Mouse (Mus musculus): ENCODE data around the gene Tcl1b1. TPM values are rescaled to one million over a fixed set of nuclear protein-coding genes. Genes with fewer than 3 reads are reported as not detected.
"Not testable (repeated sequence)": the region's sequence is repeated elsewhere in the genome, so short reads cannot be mapped to it uniquely, and the experiment has no call there.

Tcl1b1 gene
- not detected in 2 replicates for polyA plus RNA-seq (2014; fragmentation: Nextera tagmentation; extraction: Ambion mirVana)

DNA sequence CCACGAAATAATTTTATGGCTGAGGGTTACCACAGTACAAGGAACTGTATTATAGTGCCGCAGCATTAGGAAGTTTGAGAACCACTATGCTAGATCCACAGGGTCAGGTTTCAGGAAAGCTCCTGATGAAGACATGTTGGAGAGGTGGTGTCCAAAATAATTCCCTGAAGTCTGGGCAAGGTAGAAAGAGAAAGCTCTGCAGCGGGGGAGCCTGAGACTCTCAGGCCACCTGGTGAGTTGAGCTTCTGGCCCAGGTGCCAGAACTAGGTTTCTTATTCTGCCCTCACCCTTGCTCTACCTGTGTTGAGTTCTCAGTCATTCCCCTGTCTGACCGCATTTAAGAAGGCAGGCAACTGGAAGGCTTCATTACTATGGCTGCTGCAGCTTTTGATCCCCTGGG, at the start of gene Tcl1b1:
Gene Tcl1b1, plus strand, starts transcription at position 301 of the 400 bp plus-strand sequence.
- H3K9ac ChIP-seq, result no peak within 1 kb of the TSS
- WGBS, result 67% methylated on average over 4 of the region's 4 CpGs
- no peaks in the 10 kb centered on the region for H3K4me1 ChIP-seq (ENCODE audit: insufficient read depth)
- H3K4me2 ChIP-seq, result no peak within 1 kb of the TSS
- DNase-seq, result no peak
- no peaks in the 10 kb centered on the region for H3K27me3 ChIP-seq (ENCODE audit: insufficient read depth, low read length)
- H3K4me3 ChIP-seq (ENCODE audit: low read depth, low read length), result no peak within 1 kb of the TSS
- no peak for ATAC-seq (ENCODE audit: insufficient read depth)
- H3K9me3 ChIP-seq (ENCODE audit: low read depth, low read length), result no peaks in the 10 kb centered on the region
- no peaks in the 10 kb centered on the region for H3K36me3 ChIP-seq (ENCODE audit: insufficient read depth)
- no peak for TF ChIP-seq CTCF (IDR thresholded peaks at IDR 0.05; ENCODE audit: low read depth)
- no peak within 1 kb of the TSS for H3K27ac ChIP-seq (ENCODE audit: low read depth)

GRCm38 (mm10) chr12:105109812-105110211, 49.7 kb upstream of the Tcl1b1 start:
- TF ChIP-seq CTCF (IDR thresholded peaks at IDR 0.05; ENCODE audit: low read depth), result no peak
- H3K27ac ChIP-seq (ENCODE audit: low read depth), result no peak overlapping the region
- no peak for DNase-seq
- no peak for ATAC-seq (ENCODE audit: insufficient read depth)
- no peaks in the 10 kb centered on the region for H3K36me3 ChIP-seq (ENCODE audit: insufficient read depth)
- no peaks in the 10 kb centered on the region for H3K4me1 ChIP-seq (ENCODE audit: insufficient read depth)
- no peaks in the 10 kb centered on the region for H3K9me3 ChIP-seq (ENCODE audit: low read depth, low read length)
- H3K4me2 ChIP-seq, result no peak overlapping the region
- H3K27me3 ChIP-seq (ENCODE audit: insufficient read depth, low read length), result no peaks in the 10 kb centered on the region
- H3K4me3 ChIP-seq (ENCODE audit: low read depth, low read length), result no peak overlapping the region
- WGBS, result 62% methylated on average over 4 of the region's 4 CpGs
- H3K9ac ChIP-seq, result no peak overlapping the region

DNA sequence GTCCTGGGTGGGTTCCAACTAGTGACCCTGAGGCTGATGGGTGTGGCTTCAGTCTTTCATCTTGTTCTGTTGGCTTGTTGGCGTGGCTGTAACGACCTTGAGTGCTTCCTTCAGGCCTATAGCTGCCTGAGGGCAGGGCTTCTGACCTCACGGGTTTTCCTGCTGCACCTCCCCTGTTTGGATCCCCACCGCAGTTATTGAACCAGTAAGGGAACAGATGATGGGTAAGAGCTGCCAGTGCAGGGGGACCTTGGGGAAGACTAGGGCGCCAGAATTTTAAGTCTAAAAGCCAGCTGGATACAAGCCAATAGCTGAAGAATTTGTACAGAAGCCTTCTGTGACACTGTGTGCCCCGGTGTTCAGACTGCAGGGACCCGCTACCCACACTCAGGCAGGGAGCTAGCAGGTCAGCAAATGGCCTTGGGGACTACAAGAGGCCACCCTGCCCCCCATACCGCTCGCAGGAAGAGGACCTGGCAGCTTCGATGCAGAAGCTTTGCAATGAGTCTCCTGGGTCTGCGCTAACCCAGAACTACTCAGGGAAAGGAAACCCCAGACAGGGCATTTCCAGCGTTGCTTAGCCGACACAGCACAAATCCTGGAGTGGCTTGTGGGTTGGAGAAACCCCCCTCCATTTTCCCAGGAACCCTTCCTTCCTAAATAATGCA, 47.0 kb upstream of the Tcl1b1 start:
- WGBS, result 27% methylated on average over 13 of the region's 13 CpGs
- Histone ChIP-seq H3K9ac (no peak overlapping the region), H3K9me3 (ENCODE audit: low read depth, low read length) (no peaks in the 10 kb centered on the region), H3K27ac (ENCODE audit: low read depth) (no peak overlapping the region), H3K4me2 (no peak overlapping the region), H3K4me3 (ENCODE audit: low read depth, low read length) (no peak overlapping the region), H3K36me3 (ENCODE audit: insufficient read depth) (no peaks in the 10 kb centered on the region), H3K4me1 (ENCODE audit: insufficient read depth) (no peaks in the 10 kb centered on the region), H3K27me3 (ENCODE audit: insufficient read depth, low read length) (no peaks in the 10 kb centered on the region)
- TF ChIP-seq CTCF (IDR thresholded peaks at IDR 0.05; ENCODE audit: low read depth), result no peak
- DNase-seq (peak; percentile 43), ATAC-seq (ENCODE audit: insufficient read depth) (no peak)

DNA sequence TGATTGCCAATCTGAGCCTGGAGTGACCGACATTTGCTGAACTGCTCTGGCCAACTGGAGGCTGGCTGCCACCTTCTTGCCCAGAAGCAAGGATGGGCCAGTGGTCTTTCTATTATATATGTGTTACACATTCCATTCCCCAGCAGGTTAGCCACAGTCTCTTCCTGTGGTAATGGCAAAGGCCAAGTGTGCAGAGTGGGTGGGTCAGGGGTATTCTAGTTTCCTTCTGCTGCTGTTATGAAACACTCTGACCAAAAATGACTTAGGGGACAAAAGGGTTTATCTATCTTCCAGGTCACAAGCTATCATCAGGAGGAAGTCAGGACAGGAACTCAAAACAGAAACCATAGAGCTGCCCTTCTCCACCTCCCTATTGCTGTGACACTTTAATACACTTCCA, 42.8 kb upstream of the Tcl1b1 start:
- no peak overlapping the region for H3K9ac ChIP-seq
- no peaks in the 10 kb centered on the region for H3K27me3 ChIP-seq (ENCODE audit: insufficient read depth, low read length)
- TF ChIP-seq CTCF (IDR thresholded peaks at IDR 0.05; ENCODE audit: low read depth), result no peak
- H3K4me1 ChIP-seq (ENCODE audit: insufficient read depth), result no peaks in the 10 kb centered on the region
- no peak for ATAC-seq (ENCODE audit: insufficient read depth)
- H3K4me2 ChIP-seq, result no peak overlapping the region
- no peaks in the 10 kb centered on the region for H3K36me3 ChIP-seq (ENCODE audit: insufficient read depth)
- no peak for DNase-seq
- H3K27ac ChIP-seq (ENCODE audit: low read depth), result no peak overlapping the region
- no peak overlapping the region for H3K4me3 ChIP-seq (ENCODE audit: low read depth, low read length)
- H3K9me3 ChIP-seq (ENCODE audit: low read depth, low read length), result no peaks in the 10 kb centered on the region
- WGBS, result 86% methylated on average over 1 of the region's 1 CpGs

DNA sequence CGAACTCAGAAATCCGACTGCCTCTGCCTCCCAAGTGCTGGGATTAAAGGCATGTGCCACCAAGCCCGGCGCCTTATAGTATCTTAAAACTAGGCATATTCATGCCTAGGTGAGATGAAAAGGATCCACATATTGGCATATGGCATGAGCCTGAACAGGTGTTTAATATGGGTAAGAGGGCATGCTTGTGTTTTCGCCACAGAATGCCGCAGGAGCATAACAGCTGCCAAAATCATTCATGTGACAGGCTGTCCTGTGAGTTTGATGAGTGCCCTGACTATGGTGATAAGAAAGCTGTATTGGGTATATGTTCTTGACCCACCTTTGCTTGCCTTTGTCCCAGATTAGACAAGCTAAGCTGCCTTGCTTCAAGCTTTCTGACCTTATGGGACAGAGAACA, 34.1 kb upstream of the Tcl1b1 start:
- H3K9ac ChIP-seq, result no peak overlapping the region
- no peak overlapping the region for H3K4me3 ChIP-seq (ENCODE audit: low read depth, low read length)
- no peaks in the 10 kb centered on the region for H3K4me1 ChIP-seq (ENCODE audit: insufficient read depth)
- H3K4me2 ChIP-seq, result no peak overlapping the region
- H3K9me3 ChIP-seq (ENCODE audit: low read depth, low read length), result no peaks in the 10 kb centered on the region
- H3K27me3 ChIP-seq (ENCODE audit: insufficient read depth, low read length), result no peaks in the 10 kb centered on the region
- DNase-seq (no peak), ATAC-seq (ENCODE audit: insufficient read depth) (no peak)
- no peak for TF ChIP-seq CTCF (IDR thresholded peaks at IDR 0.05; ENCODE audit: low read depth)
- H3K27ac ChIP-seq (ENCODE audit: low read depth), result no peak overlapping the region
- 88% methylated on average over 6 of the region's 6 CpGs for WGBS
- H3K36me3 ChIP-seq (ENCODE audit: insufficient read depth), result no peaks in the 10 kb centered on the region

DNA sequence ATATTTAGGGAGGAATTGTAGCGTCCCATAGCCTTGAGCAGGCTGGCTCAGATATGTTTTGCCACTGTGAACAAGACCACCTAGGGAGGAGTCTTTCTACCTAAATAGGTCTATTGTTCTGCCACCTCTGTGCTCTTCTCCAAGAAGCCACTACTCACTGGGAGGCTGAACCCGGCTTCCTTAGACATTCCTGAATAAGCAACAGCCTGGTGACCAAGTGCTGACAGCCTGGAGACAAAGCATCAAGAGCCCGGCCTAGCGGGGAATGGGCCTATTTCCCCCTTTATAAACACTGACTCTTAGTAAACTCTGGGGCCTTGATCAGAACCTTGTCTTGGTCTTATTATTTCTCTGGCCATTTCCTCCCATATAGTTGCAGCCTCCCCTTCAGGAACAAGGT, 33.0 kb upstream of the Tcl1b1 start:
- Histone ChIP-seq H3K27ac (ENCODE audit: low read depth) (no peak overlapping the region), H3K36me3 (ENCODE audit: insufficient read depth) (no peaks in the 10 kb centered on the region), H3K4me3 (ENCODE audit: low read depth, low read length) (no peak overlapping the region), H3K4me1 (ENCODE audit: insufficient read depth) (no peaks in the 10 kb centered on the region), H3K4me2 (no peak overlapping the region), H3K27me3 (ENCODE audit: insufficient read depth, low read length) (no peaks in the 10 kb centered on the region), H3K9me3 (ENCODE audit: low read depth, low read length) (no peaks in the 10 kb centered on the region), H3K9ac (no peak overlapping the region)
- no peak for TF ChIP-seq CTCF (IDR thresholded peaks at IDR 0.05; ENCODE audit: low read depth)
- no peak for ATAC-seq (ENCODE audit: insufficient read depth)
- 68% methylated on average over 4 of the region's 4 CpGs for WGBS
- no peak for DNase-seq

- Histone ChIP-seq H3K4me2 (no peak overlapping the region), H3K9me3 (ENCODE audit: low read depth, low read length) (no peaks in the 10 kb centered on the region), H3K27ac (ENCODE audit: low read depth) (no peak overlapping the region), H3K27me3 (ENCODE audit: insufficient read depth, low read length) (no peaks in the 10 kb centered on the region), H3K4me1 (ENCODE audit: insufficient read depth) (no peaks in the 10 kb centered on the region), H3K36me3 (ENCODE audit: insufficient read depth) (no peaks in the 10 kb centered on the region), H3K4me3 (ENCODE audit: low read depth, low read length) (no peak overlapping the region), H3K9ac (no peak overlapping the region)
- ATAC-seq (ENCODE audit: insufficient read depth) (no peak), DNase-seq (no peak)
- WGBS, result 78% methylated on average over 2 of the region's 2 CpGs
- TF ChIP-seq CTCF (IDR thresholded peaks at IDR 0.05; ENCODE audit: low read depth), result no peak
Observed at GRCm38 (mm10) chr12:105127607-105128006, 31.9 kb upstream of the Tcl1b1 start.

DNA sequence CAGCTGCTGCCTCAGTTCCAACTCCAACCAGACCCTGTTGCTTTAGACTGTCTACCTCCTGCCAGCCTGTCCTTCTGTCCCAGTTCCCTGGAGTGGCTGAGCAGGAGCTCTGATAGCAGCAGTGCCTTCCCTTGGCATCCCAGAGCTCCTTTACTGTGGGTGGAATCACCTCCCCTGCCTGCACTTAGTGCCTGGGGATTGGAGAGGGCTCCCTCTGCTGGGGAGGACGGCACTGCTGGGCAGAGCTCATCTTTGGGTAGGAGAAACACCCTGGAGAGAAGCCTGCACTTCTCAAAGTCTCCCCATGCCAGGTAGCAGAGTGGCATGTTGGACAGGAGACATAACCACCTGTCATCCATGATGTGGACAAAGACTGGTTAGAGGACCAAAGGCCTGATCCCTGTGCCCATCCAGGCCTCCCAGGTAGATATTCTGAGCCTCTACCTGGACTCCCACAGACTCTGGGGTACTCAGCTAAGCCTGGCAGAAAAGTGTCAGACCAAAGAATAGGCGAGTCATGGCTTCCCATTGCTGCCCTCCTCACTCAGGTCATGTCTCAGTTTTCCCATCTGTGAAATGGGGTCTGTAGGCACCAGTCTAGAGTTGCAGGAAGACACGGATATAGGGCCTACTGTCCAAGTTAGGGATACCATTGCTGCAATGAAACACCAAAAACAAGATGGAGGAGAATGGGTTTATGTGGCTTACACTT, 29.8 kb upstream of the Tcl1b1 start:
- H3K9me3 ChIP-seq (ENCODE audit: low read depth, low read length); H3K27ac ChIP-seq (ENCODE audit: low read depth); H3K27me3 ChIP-seq (ENCODE audit: insufficient read depth, low read length); H3K4me1 ChIP-seq (ENCODE audit: insufficient read depth); H3K36me3 ChIP-seq (ENCODE audit: insufficient read depth); H3K9ac ChIP-seq; H3K4me2 ChIP-seq; DNase-seq; H3K4me3 ChIP-seq (ENCODE audit: low read depth, low read length); ATAC-seq (ENCODE audit: insufficient read depth): not testable (repeated sequence)
- 55% methylated on average over 3 of the region's 3 CpGs for WGBS

- ATAC-seq (ENCODE audit: insufficient read depth); H3K27ac ChIP-seq (ENCODE audit: low read depth); H3K36me3 ChIP-seq (ENCODE audit: insufficient read depth); H3K4me2 ChIP-seq; H3K9ac ChIP-seq; H3K4me1 ChIP-seq (ENCODE audit: insufficient read depth); H3K27me3 ChIP-seq (ENCODE audit: insufficient read depth, low read length); H3K4me3 ChIP-seq (ENCODE audit: low read depth, low read length); DNase-seq; H3K9me3 ChIP-seq (ENCODE audit: low read depth, low read length): not testable (repeated sequence)
- WGBS, result 54% methylated on average over 2 of the region's 2 CpGs
Observed at GRCm38 (mm10) chr12:105134167-105134566, 25.3 kb upstream of the Tcl1b1 start.

GRCm38 (mm10) chr12:105134826-105135225, 24.7 kb upstream of the Tcl1b1 start:
- not testable (repeated sequence) for H3K4me1 ChIP-seq (ENCODE audit: insufficient read depth)

More at GRCm38 (mm10) chr12:105134826-105135225, 24.7 kb upstream of the Tcl1b1 start:
- not testable (repeated sequence) for H3K36me3 ChIP-seq (ENCODE audit: insufficient read depth); H3K4me2 ChIP-seq; ATAC-seq (ENCODE audit: insufficient read depth); H3K9me3 ChIP-seq (ENCODE audit: low read depth, low read length); H3K9ac ChIP-seq; H3K4me3 ChIP-seq (ENCODE audit: low read depth, low read length); H3K27ac ChIP-seq (ENCODE audit: low read depth); H3K27me3 ChIP-seq (ENCODE audit: insufficient read depth, low read length); DNase-seq
- 73% methylated on average over 4 of the region's 4 CpGs for WGBS

Data from lung, embryonic 14.5 days (tissue).